Mouse (Mus musculus) right cerebral cortex, postnatal 10 days (tissue): ENCODE results near the gene Pitpnm3.
"Not testable (repeated sequence)": the region's sequence is repeated elsewhere in the genome, so short reads cannot be mapped to it uniquely, and the experiment has no call there.

Source experiments
- DNase-seq, 2 experiments: peaks; one replicate each; pipeline ENCODE4 v3.0.0; 2021; ENCODE audit warnings: low spot score in 2 of 2

The Pitpnm3 gene

GRCm38 (mm10) chr11:72135383-72136158, at the start of gene Pitpnm3:
TSS of gene Pitpnm3 (minus strand) at chr11:72135778.
- DNase-seq: peak in 1 of 2 experiments; percentile 66

GRCm38 (mm10) chr11:72184252-72184651, 48.7 kb upstream of the Pitpnm3 start:
- no peak for DNase-seq

- DNase-seq: no peak
Observed at GRCm38 (mm10) chr11:72181136-72181535, 45.6 kb upstream of the Pitpnm3 start.

GRCm38 (mm10) chr11:72180556-72180955, 45.0 kb upstream of the Pitpnm3 start:
- no peak for DNase-seq

- DNase-seq: no peak
Observed at GRCm38 (mm10) chr11:72176553-72176952, 41.0 kb upstream of the Pitpnm3 start.

GRCm38 (mm10) chr11:72175966-72176365, 40.4 kb upstream of the Pitpnm3 start:
- DNase-seq: no peak

GRCm38 (mm10) chr11:72174721-72175120, 39.1 kb upstream of the Pitpnm3 start:
- DNase-seq: no peak

GRCm38 (mm10) chr11:72173506-72173905, 37.9 kb upstream of the Pitpnm3 start:
- no peak for DNase-seq

- DNase-seq: not testable (repeated sequence)
Observed at GRCm38 (mm10) chr11:72171906-72172305, 36.3 kb upstream of the Pitpnm3 start.

- DNase-seq: no peak
Observed at GRCm38 (mm10) chr11:72169871-72170270, 34.3 kb upstream of the Pitpnm3 start.

- DNase-seq: no peak
Observed at GRCm38 (mm10) chr11:72163198-72163597, 27.6 kb upstream of the Pitpnm3 start.

GRCm38 (mm10) chr11:72156624-72157023, 21.0 kb upstream of the Pitpnm3 start:
- peak in 1 of 2 experiments; percentile 60 for DNase-seq

GRCm38 (mm10) chr11:72155981-72156428, 20.4 kb upstream of the Pitpnm3 start:
- DNase-seq: no peak

GRCm38 (mm10) chr11:72155186-72155980, 19.8 kb upstream of the Pitpnm3 start:
- peak; percentile 69 to 81 for DNase-seq

GRCm38 (mm10) chr11:72153122-72153862, 17.7 kb upstream of the Pitpnm3 start:
- no peak for DNase-seq

GRCm38 (mm10) chr11:72151120-72151519, 15.5 kb upstream of the Pitpnm3 start:
- no peak for DNase-seq

- DNase-seq: no peak
Observed at GRCm38 (mm10) chr11:72147910-72148309, 12.3 kb upstream of the Pitpnm3 start.

GRCm38 (mm10) chr11:72145877-72146248, 10.3 kb upstream of the Pitpnm3 start:
- DNase-seq: no peak

- DNase-seq: no peak
Observed at GRCm38 (mm10) chr11:72145182-72145876, 9.8 kb upstream of the Pitpnm3 start.

GRCm38 (mm10) chr11:72142889-72143288, 7.3 kb upstream of the Pitpnm3 start:
- no peak for DNase-seq

GRCm38 (mm10) chr11:72140198-72140597, 4.6 kb upstream of the Pitpnm3 start:
- DNase-seq: no peak
